Mouse (Mus musculus) megakaryocyte-erythroid progenitor cell, adult 5-6 weeks (primary cell): ENCODE data around the gene Baz2a. TPM values are rescaled to one million over a fixed set of nuclear protein-coding genes. Genes with fewer than 3 reads are reported as not detected.
"Not testable (repeated sequence)": the region's sequence is repeated elsewhere in the genome, so short reads cannot be mapped to it uniquely, and the experiment has no call there.

ENCODE experiments used
- ATAC-seq: replicated peaks from 2 replicates; pipeline ENCODE4 v1.8.0; 2016; ENCODE audit warnings: mild to moderate bottlenecking, inconsistent platforms; ENCODE audit not compliant: severe bottlenecking, poor library complexity, low FRiP score, low TSS enrichment
- total RNA-seq, 2 experiments: library from RNA; stranded (forward) in 1 of 2; stranded (reverse) in 1 of 2; fragments of 200-1000, 215-1000 nt in 1 of 2; fragments of >200 nt in 1 of 2; fragmentation: Nextera tagmentation in 1 of 2; gene quantifications; 2 replicates each; pipeline ENCODE4 v1.2.3; 2014 to 2017

Gene Baz2a
- total RNA-seq (2014; fragmentation: Nextera tagmentation) (43.8 and 44.6 TPM in 2 replicates), total RNA-seq (2017) (12.4 and 14.3 TPM in 2 replicates)

- peak; percentile 42 for ATAC-seq
These were observed at the start of gene Baz2a for GRCm38 (mm10) chr10:128091564-128092505. Baz2a (plus strand) TSS chr10:128091577.

- no peak for ATAC-seq
These were observed 49.7 kb upstream of the Baz2a start for GRCm38 (mm10) chr10:128041636-128042035.

GRCm38 (mm10) chr10:128042466-128042865, 48.9 kb upstream of the Baz2a start:
- ATAC-seq, result no peak

GRCm38 (mm10) chr10:128043041-128043835, 48.1 kb upstream of the Baz2a start:
- no peak for ATAC-seq

DNA sequence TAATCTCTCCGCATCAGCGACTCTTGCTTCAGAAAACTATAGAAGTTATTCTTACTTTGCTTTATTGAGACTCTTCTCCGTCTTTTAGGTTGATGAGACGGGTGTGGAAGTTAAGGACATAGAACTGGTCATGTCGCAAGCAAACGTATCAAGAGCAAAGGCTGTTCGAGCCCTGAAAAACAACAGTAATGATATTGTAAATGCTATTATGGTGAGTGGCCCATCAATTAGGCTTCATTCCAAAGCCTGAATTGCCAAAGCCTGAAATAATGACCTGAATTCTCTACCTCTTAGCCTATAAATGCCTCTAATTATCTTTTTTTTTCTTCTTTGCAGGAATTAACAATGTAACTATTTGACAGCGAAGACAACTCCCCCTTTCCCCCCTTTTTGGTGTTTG, 43.2 kb upstream of the Baz2a start:
- no peak for ATAC-seq

DNA sequence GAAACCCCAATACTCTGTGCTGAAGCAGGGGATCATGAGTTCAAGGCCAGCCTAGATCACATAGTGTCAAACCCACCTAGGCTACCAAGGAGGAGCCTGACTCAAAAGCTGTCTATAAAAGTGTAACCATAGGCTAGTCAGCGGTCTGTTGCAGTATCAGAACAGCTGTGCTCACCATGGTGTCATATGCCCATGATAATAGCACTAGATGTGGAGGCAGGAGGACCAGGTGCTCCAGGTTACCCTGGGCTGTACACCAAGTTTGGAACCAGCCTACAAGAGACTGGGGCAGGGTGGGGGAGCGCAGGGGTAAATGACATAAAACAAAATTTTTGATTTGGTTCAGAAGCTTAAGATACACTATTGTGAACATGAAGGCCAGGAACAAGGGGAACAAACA, 41.6 kb upstream of the Baz2a start:
- peak; percentile 27; the same call in 1 of the 2 replicates for ATAC-seq

DNA sequence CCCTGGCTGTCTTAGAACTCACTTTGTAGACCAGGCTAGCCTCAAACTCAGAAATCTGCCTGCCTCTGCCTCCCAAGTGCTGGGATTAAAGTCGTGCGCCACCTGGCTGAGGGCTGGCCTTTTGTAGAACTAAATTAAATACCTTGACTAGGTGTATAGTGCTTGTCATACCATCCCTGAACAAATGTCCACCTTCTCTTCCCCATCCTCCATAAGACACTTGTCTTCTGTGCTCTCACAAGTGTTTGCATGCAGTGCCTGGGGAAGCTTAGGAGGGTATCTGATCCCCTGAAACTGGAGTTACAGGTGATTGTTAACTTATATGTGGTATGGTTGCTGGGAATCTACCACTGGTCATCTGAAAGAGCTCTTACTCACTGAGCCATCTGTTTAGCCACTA, 41.0 kb upstream of the Baz2a start:
- no peak for ATAC-seq

- no peak for ATAC-seq
These were observed 39.8 kb upstream of the Baz2a start for GRCm38 (mm10) chr10:128051589-128051988.

- ATAC-seq, result not testable (repeated sequence)
These were observed 39.2 kb upstream of the Baz2a start for GRCm38 (mm10) chr10:128052136-128052535.

DNA sequence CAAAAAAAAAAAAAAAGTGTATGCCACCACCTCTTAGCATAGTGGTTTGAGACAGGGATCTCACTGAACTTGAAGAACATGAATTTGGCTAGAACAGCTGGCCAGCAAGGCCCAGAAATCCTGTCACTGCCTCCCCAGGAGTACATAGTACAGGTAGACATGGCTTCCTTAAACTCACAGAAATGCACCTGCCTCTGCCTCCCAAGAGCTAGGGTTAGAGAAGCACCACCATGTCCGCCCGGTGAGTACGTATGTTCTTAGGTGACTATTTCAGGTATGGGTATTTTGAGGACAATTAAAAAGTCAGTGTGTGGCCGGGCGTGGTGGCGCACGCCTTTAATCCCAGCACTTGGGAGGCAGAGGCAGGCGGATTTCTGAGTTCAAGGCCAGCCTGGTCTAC, 38.4 kb upstream of the Baz2a start:
- ATAC-seq, result no peak

DNA sequence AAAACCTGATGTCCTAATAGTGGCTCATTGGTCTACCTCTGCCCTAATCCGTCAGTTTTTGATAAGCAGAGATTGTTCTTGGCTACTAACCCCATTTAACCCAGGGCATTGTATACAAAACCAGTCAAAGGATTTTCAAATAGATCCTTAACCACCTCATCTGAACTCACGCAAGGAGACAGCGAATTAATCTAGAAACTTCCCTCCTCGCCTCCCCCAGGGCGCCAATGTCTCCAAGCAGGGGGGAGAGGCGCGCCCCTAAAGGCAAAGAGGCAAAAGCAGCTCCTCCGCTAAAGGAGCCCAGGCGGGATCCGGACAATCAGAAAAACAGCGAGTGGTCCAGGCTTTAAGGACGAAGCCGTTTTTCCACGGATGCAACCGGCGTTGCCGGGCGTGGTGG, 33.2 kb upstream of the Baz2a start:
- ATAC-seq, result peak; percentile 19

- peak; percentile 79 for ATAC-seq
These were observed 32.7 kb upstream of the Baz2a start, which contains the start of gene Ptges3 for GRCm38 (mm10) chr10:128058601-128059151. Ptges3 (plus strand) TSS chr10:128058954.

- ATAC-seq, result peak; percentile 60
These were observed 32.0 kb upstream of the Baz2a start for GRCm38 (mm10) chr10:128059207-128059981.

DNA sequence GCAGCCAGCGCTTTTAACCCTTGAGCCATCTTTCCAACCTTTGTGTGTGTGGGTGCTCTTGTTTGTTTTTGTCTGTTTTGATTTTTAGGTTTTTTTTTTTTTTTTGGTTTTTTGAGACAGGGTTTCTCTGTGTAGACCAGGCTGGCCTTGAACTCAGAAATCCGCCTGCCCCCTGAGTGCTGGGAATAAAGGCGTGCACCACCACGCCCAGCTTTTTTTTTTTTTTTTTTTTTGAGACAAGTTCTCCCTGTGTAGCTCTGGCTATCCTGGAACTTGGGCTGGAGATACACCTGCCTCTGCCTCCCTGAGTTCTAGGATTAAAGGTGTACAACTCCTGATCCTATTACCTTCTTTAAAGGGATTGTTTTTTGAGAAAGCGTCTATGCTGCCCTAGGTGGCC, 30.3 kb upstream of the Baz2a start:
- ATAC-seq, result no peak

DNA sequence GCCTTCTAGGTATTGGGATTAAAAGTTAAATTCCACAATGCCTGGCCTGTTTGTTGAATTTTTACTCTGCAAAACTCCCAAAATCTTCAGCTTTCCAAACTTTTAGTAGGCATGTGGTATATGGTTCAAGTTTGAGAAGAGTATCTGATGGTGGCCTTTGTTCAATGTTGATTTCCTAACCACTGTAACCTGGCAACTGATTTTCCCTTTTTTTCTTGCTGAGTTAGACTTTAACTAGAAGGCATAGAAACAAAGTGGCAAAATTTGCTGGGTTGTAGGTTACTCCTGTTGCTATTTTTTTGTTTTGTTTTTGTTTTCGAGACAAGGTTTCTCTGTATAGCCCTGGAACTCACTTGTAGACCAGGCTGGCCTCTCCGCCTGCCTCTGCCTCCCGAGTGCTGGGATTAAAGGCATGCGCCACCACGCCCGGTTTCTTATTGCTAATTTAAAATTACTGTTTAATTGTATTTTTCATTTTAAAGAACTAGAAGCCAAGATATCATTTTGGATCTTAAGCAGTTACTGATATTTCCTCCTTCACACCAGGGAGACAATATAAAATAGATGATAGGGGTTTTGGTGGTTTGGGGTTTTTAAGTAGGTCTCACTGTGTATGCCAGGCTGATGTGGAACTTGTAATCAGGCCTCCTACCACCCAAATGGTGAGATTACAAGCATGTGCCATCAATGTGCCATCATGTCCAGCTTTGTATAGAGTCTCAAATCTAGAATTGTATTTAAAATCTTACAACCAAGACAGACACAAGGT, 29.0 kb upstream of the Baz2a start:
- no peak for ATAC-seq

DNA sequence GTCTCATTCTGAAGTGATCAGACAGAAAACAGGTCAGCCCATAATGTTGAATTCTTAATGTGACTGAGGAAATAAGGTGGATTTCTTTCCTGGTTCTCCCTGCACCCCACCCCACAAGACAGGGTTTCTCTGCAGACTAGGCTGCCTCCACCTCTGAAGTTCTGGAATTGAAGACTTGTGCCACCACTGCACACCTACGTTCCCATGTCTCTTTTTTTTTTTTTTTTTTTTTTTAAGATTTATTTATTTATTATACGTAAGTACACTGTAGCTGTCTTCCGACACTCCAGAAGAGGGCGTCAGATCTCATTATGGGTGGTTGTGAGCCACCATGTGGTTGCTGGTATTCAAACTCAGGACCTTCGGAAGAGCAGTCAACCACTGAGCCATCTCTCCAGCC, 25.3 kb upstream of the Baz2a start:
- ATAC-seq, result no peak

GRCm38 (mm10) chr10:128069201-128069600, 22.2 kb upstream of the Baz2a start:
- peak; percentile 32; the same call in 1 of the 2 replicates for ATAC-seq

GRCm38 (mm10) chr10:128070432-128070831, 20.9 kb upstream of the Baz2a start:
- not testable (repeated sequence) for ATAC-seq
